Mouse (Mus musculus) lung, postnatal 0 days (tissue): Measurements from ENCODE around the gene H2al2a.

ENCODE experiments used
- CTCF ChIP-seq: IDR thresholded peaks from 2 replicates; pipeline ENCODE4 v1.5.1; 2016; ENCODE audit warnings: antibody characterized with exemption, mild to moderate bottlenecking
- EP300 ChIP-seq: IDR thresholded peaks from 2 replicates; pipeline ENCODE4 v1.6.1; 2016; ENCODE audit warnings: antibody characterized with exemption, mild to moderate bottlenecking, control low read depth

DNA sequence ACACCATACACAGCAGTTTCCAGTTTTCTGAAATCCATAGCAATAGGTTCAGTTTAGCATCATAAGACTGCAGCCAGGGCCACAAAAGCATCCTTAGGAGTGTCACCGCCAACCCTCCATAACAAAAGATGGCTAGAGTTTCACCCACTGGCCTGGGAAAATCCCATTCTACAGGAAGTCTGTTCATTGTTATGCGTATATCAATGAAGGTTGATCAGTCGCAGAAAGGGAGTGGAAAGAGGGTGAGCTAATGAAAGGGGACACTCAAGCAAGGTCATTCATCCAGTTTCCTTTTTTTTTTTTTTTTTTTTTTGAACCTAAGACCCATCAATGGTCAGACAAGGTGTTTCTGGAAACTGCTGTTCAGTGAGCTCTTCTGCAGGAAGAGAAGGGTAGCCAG is 7.6 kb downstream of the H2al2a start:
- TF ChIP-seq CTCF, result no peak
- TF ChIP-seq EP300, result no peak
